Mouse (Mus musculus): Measurements from ENCODE around the gene Mrpl45. TPM values are rescaled to one million over a fixed set of nuclear protein-coding genes. Genes with fewer than 3 reads are reported as not detected.
"Not testable (repeated sequence)": the region's sequence is repeated elsewhere in the genome, so short reads cannot be mapped to it uniquely, and the experiment has no call there.

Gene Mrpl45
- 47.4 and 49.1 TPM in 2 replicates for polyA plus RNA-seq (2015; fragmentation: Nextera tagmentation; extraction: Ambion mirVana)

GRCm38 (mm10) chr11:97315504-97316503 lies at the start of gene Mrpl45:
Gene Mrpl45, plus strand, starts transcription at chr11:97315716.
- Histone ChIP-seq H3K36me3 (ENCODE audit: poor library complexity, severe bottlenecking) (peaks cover 10% of the 10 kb centered on the region; the same call in 1 of the 2 replicates), H3K9me3 (replicated peaks) (no peaks in the 10 kb centered on the region), H3K4me2 (peak within 1 kb of the TSS; percentile 58), H3K27ac (peak within 1 kb of the TSS; percentile 28), H3K4me1 (peaks cover 17% of the 10 kb centered on the region), H3K9ac (peak within 1 kb of the TSS; percentile 67), H3K27me3 (no peaks in the 10 kb centered on the region), H3K4me3 (peak within 1 kb of the TSS; percentile 49)
- peak; percentile 96 for ATAC-seq
- WGBS, result under 1% methylated on average over 50 of the region's 50 CpGs

GRCm38 (mm10) chr11:97266544-97266943 lies 49.0 kb upstream of the Mrpl45 start:
- not testable (repeated sequence) for H3K4me1 ChIP-seq

GRCm38 (mm10) chr11:97270004-97270403 lies 45.5 kb upstream of the Mrpl45 start:
- H3K4me1 ChIP-seq; H3K4me3 ChIP-seq; H3K4me2 ChIP-seq; H3K9me3 ChIP-seq (replicated peaks); H3K27me3 ChIP-seq; H3K9ac ChIP-seq; H3K27ac ChIP-seq; ATAC-seq: not testable (repeated sequence)
- 88% methylated on average over 2 of the region's 2 CpGs for WGBS
- H3K36me3 ChIP-seq (ENCODE audit: poor library complexity, severe bottlenecking), result peaks cover 18% of the 10 kb centered on the region

More at GRCm38 (mm10) chr11:97266544-97266943, 49.0 kb upstream of the Mrpl45 start:
- not testable (repeated sequence) for ATAC-seq; H3K9me3 ChIP-seq (replicated peaks); H3K4me3 ChIP-seq; H3K4me2 ChIP-seq; H3K27me3 ChIP-seq; H3K9ac ChIP-seq; H3K27ac ChIP-seq
- peaks cover 34% of the 10 kb centered on the region for H3K36me3 ChIP-seq (ENCODE audit: poor library complexity, severe bottlenecking)
- 98% methylated on average over 1 of the region's 1 CpGs for WGBS

- no peak for ATAC-seq
- WGBS, result 95% methylated on average over 4 of the region's 4 CpGs
- H3K27ac ChIP-seq, result no peak overlapping the region
- H3K9me3 ChIP-seq (replicated peaks), result no peaks in the 10 kb centered on the region; the same call in 1 of the 2 replicates
- no peaks in the 10 kb centered on the region for H3K27me3 ChIP-seq
- H3K4me3 ChIP-seq, result no peak overlapping the region
- H3K36me3 ChIP-seq (ENCODE audit: poor library complexity, severe bottlenecking), result no peaks in the 10 kb centered on the region
- peaks cover 10% of the 10 kb centered on the region for H3K4me1 ChIP-seq
- H3K4me2 ChIP-seq, result no peak overlapping the region
- H3K9ac ChIP-seq, result no peak overlapping the region
These were observed 42.7 kb upstream of the Mrpl45 start for GRCm38 (mm10) chr11:97272835-97273234.

GRCm38 (mm10) chr11:97273613-97274012 lies 41.9 kb upstream of the Mrpl45 start:
- Histone ChIP-seq H3K4me2 (no peak overlapping the region), H3K9ac (no peak overlapping the region), H3K9me3 (replicated peaks) (no peaks in the 10 kb centered on the region; the same call in 1 of the 2 replicates), H3K4me1 (peaks cover 18% of the 10 kb centered on the region), H3K27ac (no peak overlapping the region), H3K27me3 (no peaks in the 10 kb centered on the region), H3K4me3 (no peak overlapping the region), H3K36me3 (ENCODE audit: poor library complexity, severe bottlenecking) (no peaks in the 10 kb centered on the region)
- 89% methylated on average over 5 of the region's 5 CpGs for WGBS
- ATAC-seq, result no peak

GRCm38 (mm10) chr11:97274947-97275346 lies 40.6 kb upstream of the Mrpl45 start:
- H3K9ac ChIP-seq; H3K27me3 ChIP-seq; H3K27ac ChIP-seq; H3K4me3 ChIP-seq; H3K4me2 ChIP-seq; H3K36me3 ChIP-seq (ENCODE audit: poor library complexity, severe bottlenecking); H3K9me3 ChIP-seq (replicated peaks); ATAC-seq: not testable (repeated sequence)
- H3K4me1 ChIP-seq, result peaks cover 24% of the 10 kb centered on the region
- WGBS, result 95% methylated on average over 6 of the region's 6 CpGs

GRCm38 (mm10) chr11:97275349-97275748 lies 40.2 kb upstream of the Mrpl45 start:
- H3K4me1 ChIP-seq, result peaks cover 24% of the 10 kb centered on the region
- ATAC-seq, result no peak
- H3K27me3 ChIP-seq, result no peaks in the 10 kb centered on the region
- WGBS, result 87% methylated on average over 2 of the region's 2 CpGs
- H3K9me3 ChIP-seq (replicated peaks), result no peaks in the 10 kb centered on the region; the same call in 1 of the 2 replicates
- no peaks in the 10 kb centered on the region for H3K36me3 ChIP-seq (ENCODE audit: poor library complexity, severe bottlenecking)
- H3K9ac ChIP-seq, result no peak overlapping the region
- H3K4me3 ChIP-seq, result no peak overlapping the region
- H3K27ac ChIP-seq, result no peak overlapping the region
- H3K4me2 ChIP-seq, result no peak overlapping the region

- no peak for ATAC-seq
- no peak overlapping the region for H3K4me2 ChIP-seq
- H3K27me3 ChIP-seq, result no peaks in the 10 kb centered on the region
- no peak overlapping the region for H3K4me3 ChIP-seq
- WGBS, result 60% methylated on average over 1 of the region's 1 CpGs
- H3K36me3 ChIP-seq (ENCODE audit: poor library complexity, severe bottlenecking), result no peaks in the 10 kb centered on the region
- peaks cover 24% of the 10 kb centered on the region for H3K4me1 ChIP-seq
- no peak overlapping the region for H3K27ac ChIP-seq
- no peaks in the 10 kb centered on the region; the same call in 1 of the 2 replicates for H3K9me3 ChIP-seq (replicated peaks)
- no peak overlapping the region; the same call in 1 of the 2 replicates for H3K9ac ChIP-seq
These were observed 39.5 kb upstream of the Mrpl45 start for GRCm38 (mm10) chr11:97276019-97276418.

GRCm38 (mm10) chr11:97277166-97277565 lies 38.4 kb upstream of the Mrpl45 start:
- H3K4me3 ChIP-seq, result no peak overlapping the region
- H3K9me3 ChIP-seq (replicated peaks), result no peaks in the 10 kb centered on the region; the same call in 1 of the 2 replicates
- H3K9ac ChIP-seq, result no peak overlapping the region
- H3K36me3 ChIP-seq (ENCODE audit: poor library complexity, severe bottlenecking), result no peaks in the 10 kb centered on the region
- no peak overlapping the region for H3K4me2 ChIP-seq
- no peaks in the 10 kb centered on the region for H3K27me3 ChIP-seq
- H3K27ac ChIP-seq, result no peak overlapping the region
- peaks cover 24% of the 10 kb centered on the region for H3K4me1 ChIP-seq
- no peak for ATAC-seq
- 93% methylated on average over 5 of the region's 5 CpGs for WGBS

GRCm38 (mm10) chr11:97278456-97278855 lies 37.1 kb upstream of the Mrpl45 start:
- 80% methylated on average over 6 of the region's 6 CpGs for WGBS
- peak overlapping the region; percentile 91 for H3K4me3 ChIP-seq
- H3K9me3 ChIP-seq (replicated peaks), result no peaks in the 10 kb centered on the region; the same call in 1 of the 2 replicates
- no peak overlapping the region for H3K27ac ChIP-seq
- no peaks in the 10 kb centered on the region for H3K36me3 ChIP-seq (ENCODE audit: poor library complexity, severe bottlenecking)
- H3K27me3 ChIP-seq, result no peaks in the 10 kb centered on the region
- H3K4me2 ChIP-seq, result peak overlapping the region; percentile 83
- no peak for ATAC-seq
- H3K9ac ChIP-seq, result peak overlapping the region; percentile 98; the same call in 1 of the 2 replicates
- H3K4me1 ChIP-seq, result peaks cover 24% of the 10 kb centered on the region

GRCm38 (mm10) chr11:97279040-97279404 lies 36.5 kb upstream of the Mrpl45 start:
- peak overlapping the region; percentile 91 for H3K4me3 ChIP-seq
- peak overlapping the region; percentile 83 for H3K4me2 ChIP-seq
- H3K36me3 ChIP-seq (ENCODE audit: poor library complexity, severe bottlenecking), result no peaks in the 10 kb centered on the region
- WGBS, result 21% methylated on average over 11 of the region's 11 CpGs
- no peaks in the 10 kb centered on the region; the same call in 1 of the 2 replicates for H3K9me3 ChIP-seq (replicated peaks)
- peak overlapping the region; percentile 99 for H3K27ac ChIP-seq
- ATAC-seq, result no peak
- H3K9ac ChIP-seq, result peak overlapping the region; percentile 98
- H3K4me1 ChIP-seq, result peaks cover 24% of the 10 kb centered on the region
- H3K27me3 ChIP-seq, result no peaks in the 10 kb centered on the region
